Mouse (Mus musculus) ES-E14 (cell line): Measurements from ENCODE around the gene Cd4.

Experiments used
- CHD2 ChIP-seq: IDR thresholded peaks from 2 replicates; pipeline ENCODE4 v1.6.1; 2014; ENCODE audit warnings: mild to moderate bottlenecking, low read depth, low read length, inconsistent platforms
- HCFC1 ChIP-seq: IDR thresholded peaks from 2 replicates; pipeline ENCODE4 v1.6.1; 2012; ENCODE audit warnings: low read length, inconsistent platforms, borderline replicate concordance; ENCODE audit not compliant: insufficient read depth
- MAFK ChIP-seq: IDR thresholded peaks from 2 replicates; pipeline ENCODE4 v1.6.1; 2014; ENCODE audit warnings: mild to moderate bottlenecking, low read depth, low read length, inconsistent platforms; ENCODE audit not compliant: insufficient read depth
- ZC3H11A ChIP-seq: IDR thresholded peaks from 2 replicates; pipeline ENCODE4 v1.6.1; 2012; ENCODE audit warnings: low read depth, mild to moderate bottlenecking, inconsistent platforms, low read length, borderline replicate concordance

- no peak for TF ChIP-seq HCFC1
- TF ChIP-seq ZC3H11A, result no peak
- no peak for TF ChIP-seq CHD2
- TF ChIP-seq MAFK, result no peak
Measured at GRCm38 (mm10) chr6:124836411-124836810, 51.6 kb downstream of the Cd4 start.
